Mouse (Mus musculus) MN1 (cell line): ENCODE results near the gene Zfp91.
A peak's percentile ranks its signal among the peaks of the same experiment; 100 is the strongest.

ENCODE experiments used
- DNase-seq: peaks from one replicate; pipeline ENCODE4 v3.0.0-alpha.2; 2016; ENCODE audit warnings: low spot score

Zfp91 gene

DNA sequence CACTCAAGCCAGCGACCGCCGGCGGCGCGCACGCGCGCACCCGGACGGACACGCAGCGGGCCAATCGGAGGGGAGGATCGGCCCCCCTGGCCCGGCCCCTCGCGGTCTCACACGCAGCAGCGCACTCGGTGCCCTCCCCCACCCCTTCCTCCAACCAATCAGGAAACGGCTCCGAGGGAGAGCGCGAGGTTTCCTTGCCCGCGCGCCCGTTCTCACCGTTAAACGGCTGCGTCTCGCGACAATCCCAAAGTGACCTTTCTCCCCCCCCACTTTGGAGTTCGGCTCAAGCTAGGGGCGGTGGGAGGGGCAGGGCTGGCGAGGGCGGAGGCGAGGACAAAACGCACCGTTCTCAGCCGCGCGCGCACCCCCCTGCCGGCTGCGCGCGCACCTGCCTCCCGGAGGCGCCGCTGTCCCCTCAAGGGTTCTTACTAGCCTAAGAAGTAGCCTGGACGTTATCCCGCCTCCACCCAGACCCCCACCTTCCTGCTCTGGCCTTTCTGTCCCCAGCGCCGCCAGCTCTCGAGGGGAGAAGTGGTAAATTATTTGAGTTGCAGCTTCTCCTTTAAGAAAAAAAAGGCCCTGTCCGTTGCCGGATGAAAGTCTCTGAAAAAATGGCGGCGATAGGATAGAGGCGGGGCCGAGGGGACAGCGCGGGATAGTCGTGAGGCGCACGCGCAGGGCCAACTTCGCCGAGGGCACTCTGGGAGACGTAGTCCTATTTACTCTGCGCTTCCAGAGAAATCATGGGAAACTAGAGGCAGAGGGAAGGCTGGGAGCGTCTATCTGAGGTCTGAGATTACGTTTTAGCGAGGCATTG, at the start of gene Zfp91, which contains the start of gene Lpxn:
Gene Zfp91 (minus strand): TSS at position 616 of the 817 bp plus-strand sequence.
Gene Lpxn (plus strand): TSS at position 683 of the 817 bp plus-strand sequence.
- peak; percentile 96 for DNase-seq

DNA sequence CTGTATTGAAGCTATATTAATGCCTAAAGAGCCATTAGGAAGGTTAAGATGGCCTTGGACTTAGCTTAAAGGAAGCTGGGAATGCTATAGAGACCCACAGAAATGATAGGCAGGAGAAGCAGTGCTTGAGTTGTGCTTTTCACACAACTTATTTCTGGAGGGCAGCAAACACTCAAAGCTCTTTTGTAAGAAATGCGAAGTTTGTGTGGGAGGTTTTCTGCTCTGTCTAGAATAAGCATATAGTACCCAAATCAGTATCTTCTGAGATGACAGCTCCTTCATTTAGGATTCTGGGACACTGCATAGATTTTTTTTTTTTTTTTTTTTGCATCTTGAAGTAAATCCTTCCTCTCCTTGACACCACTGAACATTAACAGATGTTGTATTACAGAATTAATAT, 42.6 kb upstream of the Zfp91 start:
- no peak for DNase-seq

DNA sequence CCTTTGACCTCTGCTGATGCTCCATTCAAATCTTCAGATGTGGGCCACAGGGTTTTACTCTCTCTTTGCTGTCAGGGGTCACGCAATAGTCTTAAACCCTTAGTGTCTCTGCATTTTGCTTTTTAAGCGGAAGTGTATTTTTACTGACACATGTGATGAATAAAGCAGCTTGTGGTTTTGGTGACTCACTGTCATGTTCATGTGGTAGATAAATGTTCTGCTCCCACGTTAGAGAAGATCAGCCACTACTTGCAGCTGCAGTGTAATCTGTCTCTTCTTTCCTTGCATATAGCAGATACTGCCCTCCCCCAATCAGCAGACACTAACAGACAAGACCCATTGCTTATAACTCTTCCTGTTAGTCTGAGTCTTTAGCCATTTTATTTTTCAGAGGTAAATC, 37.7 kb upstream of the Zfp91 start:
- DNase-seq, result no peak

DNA sequence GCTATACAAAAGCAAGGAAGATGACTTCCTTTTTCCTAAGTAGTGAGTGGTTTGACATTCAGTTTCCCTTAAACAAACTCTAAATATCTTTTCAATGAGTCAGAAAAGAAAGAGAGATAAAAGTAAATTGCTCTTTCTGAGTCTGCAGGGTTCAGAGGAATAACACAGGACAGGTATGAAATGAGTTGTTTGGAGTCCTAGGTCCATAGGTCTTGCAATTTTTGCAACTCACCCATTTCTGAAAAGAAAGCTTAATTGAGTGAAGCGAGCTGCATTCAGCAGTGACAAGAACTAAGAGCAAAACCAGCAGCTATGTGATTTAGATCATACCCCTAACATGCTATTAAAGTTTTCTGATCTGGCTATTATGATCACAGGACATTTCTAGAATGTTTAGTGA, 35.6 kb upstream of the Zfp91 start:
- DNase-seq, result no peak

DNA sequence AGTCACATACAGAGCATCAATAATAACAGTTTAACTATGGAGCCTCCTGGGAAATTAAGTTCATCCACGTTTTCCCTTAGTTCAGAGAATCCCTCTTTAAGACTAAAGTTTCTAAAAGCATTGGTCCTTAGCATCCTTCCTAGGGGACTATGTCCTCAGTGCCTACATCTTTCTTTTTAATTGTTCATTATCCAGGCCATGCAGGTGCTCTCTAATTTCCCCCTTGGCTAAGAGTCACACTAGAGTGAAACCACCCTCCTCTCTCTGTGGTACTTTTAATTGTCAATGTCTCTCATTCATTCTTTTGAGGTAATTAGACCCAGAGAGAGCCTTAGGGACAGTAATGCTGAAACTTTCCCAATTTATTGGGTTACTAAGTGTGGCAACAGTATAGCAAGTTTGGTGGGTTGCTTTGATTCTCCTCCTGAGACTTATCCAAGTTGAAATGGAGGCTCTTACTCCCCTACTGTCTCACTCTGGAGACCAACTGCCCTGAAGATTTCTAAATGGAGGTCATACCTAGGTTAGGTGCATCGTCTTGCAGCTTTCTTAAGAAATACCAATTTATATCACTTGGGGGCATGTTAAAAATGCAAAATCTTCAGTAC, 35.0 kb upstream of the Zfp91 start:
- no peak for DNase-seq

DNA sequence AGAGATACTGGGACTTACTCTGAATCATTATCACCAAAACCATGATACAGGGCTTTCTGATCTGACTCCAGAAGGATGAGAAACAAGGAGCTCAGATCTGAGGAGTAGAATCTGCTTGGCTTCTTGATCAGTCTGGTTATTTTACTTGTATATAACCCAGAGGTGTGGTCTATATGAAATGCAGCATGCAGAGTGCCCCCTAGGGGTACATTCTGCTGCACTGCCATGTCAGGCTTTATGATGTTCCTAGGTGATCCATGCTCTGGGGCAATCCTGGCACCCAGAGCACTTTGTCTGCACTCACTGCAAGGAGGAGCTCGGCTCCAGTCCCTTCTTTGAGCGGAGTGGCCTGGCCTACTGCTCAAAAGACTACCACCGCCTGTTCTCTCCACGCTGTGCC, 28.6 kb upstream of the Zfp91 start:
- peak; percentile 5 for DNase-seq

DNA sequence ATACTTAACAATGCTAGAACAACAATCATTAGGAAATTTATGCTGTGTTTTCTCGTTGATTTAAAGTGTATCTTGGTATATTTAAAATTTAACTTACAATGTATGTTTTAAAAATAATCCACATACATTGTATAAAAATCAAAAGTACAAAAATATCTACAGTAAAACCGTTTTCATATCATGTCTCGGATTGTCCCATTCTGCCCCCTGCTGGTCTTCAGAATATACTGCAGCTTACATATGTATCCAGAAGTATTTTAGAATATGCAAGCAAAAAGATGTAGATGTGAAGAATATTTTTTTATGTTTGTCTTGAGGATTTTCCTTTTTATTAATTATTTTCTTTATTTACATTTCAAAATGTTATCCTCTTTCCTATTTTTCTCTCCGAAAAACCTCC, 24.5 kb upstream of the Zfp91 start:
- peak; percentile 25 for DNase-seq

DNA sequence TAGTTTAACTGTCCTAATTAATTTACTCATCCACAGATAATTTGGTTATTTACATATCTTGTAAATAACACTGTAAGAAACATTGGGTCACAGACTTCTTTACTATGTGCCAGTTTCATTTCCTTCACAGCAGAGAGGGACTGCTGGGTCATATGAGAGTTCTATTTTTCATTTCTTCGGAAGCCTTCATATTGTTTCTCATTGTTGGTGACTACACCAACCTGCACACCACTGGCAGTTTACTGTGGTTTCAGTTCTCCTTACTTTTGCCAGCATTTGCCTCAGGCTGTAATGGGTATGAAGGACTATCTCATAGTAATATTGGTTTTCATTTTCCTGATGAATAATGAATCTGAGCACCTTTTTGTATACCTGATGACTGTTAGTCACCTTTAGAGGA, 22.6 kb upstream of the Zfp91 start:
- no peak for DNase-seq

DNA sequence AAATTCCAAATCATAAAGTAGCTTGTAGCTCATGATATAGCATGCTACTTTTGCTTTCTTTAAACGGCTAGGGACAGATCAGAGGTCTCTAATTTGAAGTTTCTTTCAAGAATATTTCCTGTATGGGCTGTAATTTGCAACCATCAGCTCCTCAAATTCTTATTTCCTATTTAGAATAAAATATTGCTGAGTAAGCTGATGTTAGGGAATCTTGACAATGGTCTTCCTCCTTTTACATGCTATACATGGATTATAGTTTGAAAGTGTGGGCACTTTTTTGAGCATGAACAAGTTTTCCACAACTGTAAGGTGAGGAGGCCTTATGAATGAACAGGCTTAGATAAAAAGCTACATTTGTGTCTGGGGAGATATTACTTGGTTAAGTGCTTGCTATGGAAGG, 18.0 kb upstream of the Zfp91 start:
- no peak for DNase-seq

DNA sequence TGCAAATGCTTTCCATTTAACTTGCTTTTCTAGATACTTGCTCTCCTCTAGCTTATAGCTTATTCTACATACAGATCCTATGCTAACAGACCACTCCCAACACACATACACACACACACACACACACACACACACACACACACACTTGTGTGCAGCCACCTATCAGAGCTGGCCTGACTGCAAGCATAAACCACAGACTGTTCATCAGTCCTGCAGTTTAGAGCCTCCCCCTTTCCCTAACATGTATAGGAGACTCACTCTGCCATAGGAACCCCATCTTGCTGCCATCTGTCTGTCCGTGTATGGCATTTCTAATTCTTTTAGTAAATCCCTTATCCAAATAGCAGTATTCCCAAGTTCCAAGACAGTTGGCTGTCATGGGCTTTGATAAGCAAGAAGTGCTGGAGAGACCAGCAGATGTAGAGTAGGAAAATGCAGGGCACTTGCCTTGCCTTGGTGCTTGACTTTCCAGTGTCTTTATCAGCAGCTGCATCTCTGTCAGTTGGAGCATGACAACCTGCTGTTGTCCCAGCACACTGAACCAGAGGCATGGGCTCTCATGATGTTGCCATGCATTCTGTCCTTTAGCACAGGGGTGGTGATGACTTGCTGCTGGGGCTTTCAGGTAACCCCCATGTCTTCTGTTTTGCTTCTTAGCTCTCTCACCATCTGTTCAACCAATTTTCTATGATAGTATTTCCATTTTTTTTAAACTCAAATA, 16.9 kb upstream of the Zfp91 start:
- no peak for DNase-seq

DNA sequence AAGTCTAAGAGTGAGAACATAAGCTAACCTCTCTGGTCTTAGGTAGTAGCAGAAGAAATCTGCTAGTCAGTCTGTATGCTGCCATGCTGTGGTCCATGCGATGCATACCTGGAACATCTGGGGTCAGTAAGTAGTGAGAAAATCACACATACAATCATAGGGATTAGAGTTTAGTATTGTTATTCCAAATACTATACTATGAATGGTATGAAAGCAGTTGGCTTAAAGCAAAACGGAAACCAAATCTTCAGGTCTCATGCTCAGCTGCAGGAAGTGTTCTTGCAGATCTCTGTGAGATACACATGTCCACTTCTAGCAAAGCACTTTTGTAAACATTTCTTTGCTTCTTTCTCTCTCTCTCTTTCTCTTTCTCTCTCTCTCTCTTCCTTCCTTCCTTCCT, 10.3 kb upstream of the Zfp91 start:
- no peak for DNase-seq

DNA sequence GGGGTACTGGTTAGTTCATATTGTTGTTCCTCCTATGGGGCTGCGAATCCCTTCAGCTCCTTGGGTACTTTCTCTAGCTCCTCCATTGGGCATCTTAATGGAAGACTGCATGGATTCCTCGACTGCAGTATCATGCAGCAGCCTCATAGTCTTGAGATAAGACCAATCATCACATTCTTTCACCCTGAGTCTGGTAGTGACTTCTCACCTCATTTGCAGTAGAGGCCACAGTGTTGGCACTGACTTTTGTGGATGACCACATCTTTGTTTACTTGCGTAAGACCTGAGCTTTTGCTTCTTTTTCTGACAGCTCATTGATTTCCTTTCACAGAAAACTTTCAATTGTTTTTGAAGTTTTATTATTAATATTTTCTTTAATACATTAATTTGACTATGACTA, 9.8 kb upstream of the Zfp91 start:
- DNase-seq, result no peak

DNA sequence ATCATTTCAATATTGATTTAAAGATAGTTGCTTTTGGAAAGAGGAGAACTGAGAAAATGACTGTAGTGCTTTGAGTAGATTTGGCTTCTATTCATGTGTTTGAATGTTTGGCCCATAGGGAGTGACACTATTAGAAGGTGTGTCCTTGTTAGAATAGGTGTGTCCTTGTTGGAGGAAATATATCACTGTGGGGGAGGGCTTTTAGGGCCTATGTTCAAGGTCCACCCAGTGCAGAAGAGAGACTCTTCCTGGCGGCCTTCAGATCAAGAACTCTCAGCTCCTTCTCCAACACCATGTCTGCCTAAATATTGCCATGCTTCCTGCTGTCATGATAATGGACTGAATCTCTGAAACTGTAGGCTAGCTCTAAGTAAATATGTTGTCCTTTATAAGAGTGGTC, 8.3 kb upstream of the Zfp91 start:
- DNase-seq, result no peak

DNA sequence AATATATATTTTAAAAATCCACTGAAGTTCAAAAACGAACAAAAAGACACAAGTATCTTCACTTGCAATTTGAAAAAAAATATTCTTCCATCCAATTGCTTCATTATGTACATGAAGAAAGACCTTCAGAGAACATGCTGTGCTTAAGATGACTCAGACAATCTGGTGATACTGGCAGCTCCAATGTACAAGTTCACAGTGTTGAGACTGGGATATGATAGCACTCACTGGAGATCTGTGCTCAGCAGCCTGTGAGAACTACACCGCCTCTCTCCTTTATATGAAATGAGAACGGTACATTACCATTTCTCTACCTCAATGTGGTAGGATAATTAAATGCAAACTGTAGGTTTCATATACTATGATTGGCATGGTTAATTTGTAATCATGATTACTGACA, 6.9 kb upstream of the Zfp91 start:
- no peak for DNase-seq

DNA sequence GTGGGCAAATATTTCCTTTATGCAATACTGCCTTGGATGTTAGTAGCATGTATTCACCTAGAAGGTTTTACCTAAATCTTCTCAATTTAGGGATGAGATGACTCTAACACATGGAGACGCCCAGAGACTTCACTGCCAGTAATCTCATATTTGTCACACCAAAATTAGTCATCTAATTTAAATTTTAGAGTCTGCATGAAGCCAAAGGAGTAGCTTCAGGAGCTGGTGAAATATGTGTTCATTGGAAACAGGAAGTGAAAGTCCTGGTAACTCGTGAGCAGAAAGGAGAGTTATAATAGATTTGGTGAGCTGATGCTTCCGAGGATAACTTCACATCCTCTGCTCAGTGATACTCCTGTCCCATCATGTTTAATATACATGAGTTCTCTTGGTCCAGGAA, 5.1 kb upstream of the Zfp91 start:
- DNase-seq, result no peak

DNA sequence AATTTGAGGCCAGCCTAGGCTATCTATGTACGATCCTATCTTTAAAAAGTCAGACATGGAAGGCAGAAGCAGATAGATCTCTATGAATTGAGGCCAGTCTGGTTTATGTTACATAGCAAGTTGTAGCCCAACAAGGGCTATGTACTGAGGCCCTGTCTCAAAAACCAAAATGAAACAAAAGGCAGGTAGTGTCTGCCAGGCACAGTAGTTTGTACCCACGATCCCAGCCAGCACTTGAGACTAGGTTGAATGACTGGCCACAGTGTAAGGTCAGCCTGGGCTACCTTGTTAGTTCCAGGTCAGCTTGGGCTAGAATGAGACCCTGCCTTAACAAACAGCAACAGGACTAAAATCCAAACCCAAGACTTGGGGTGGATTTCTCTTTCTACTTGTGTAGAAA, 4.7 kb upstream of the Zfp91 start:
- DNase-seq, result no peak

DNA sequence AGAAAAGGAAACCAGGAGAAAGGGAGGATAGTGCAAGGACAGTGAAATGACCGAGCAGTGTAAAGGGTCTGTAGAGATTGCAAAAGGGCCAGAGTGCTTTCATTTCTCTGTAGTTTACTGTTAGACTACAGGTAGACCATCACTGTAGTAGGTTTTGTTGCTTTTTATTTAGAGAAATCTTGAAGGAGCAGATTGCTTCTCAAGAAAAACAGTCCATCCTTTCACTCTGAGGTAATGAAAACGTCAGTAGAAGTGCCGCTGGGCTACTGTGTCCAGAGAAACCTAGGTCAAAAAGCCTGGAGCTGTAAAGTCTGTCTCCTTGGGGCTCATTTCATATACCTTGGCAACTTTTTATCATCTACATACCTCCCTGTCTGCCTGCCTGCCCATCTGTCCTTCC, 3.2 kb upstream of the Zfp91 start:
- DNase-seq, result no peak

DNA sequence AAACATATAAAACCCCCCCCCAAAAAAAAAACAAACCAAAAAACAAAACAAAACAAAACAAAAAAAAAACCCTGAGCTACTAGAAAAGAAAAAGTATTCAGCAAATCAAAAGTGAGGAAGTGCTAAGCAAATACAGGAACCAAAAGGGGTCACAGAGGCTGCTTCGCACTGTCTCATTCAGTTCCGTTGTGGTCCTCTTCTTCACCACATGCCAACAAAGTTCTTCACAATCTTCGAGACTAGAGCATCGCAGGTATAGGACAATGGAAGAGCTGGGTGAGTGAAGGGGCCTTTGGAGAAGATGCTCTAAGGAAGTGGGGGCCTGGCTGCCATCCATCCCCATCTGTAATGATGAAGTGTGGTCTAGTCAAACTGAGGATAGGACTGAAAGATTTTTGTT, 2.5 kb upstream of the Zfp91 start:
- no peak for DNase-seq

DNA sequence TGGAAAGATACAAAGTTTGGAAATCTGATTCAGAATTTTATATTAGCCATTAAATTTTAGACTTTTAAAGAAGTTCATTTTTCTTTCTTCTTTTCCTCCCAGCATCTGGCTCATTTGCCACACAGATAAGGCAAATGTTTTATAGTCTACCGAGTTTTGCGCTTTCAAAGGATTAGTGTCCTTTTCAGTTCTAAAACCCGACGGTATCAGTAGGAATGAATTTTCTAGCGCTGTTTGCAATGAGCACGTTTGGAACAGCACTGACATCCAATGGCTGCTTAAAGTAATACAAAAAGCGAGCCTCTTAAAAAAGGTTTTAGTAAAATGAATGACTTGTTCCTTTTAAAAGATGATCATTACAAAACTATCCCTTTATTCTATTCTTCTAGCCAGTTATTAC, 1.1 kb upstream of the Zfp91 start:
- DNase-seq, result peak; percentile 40

DNA sequence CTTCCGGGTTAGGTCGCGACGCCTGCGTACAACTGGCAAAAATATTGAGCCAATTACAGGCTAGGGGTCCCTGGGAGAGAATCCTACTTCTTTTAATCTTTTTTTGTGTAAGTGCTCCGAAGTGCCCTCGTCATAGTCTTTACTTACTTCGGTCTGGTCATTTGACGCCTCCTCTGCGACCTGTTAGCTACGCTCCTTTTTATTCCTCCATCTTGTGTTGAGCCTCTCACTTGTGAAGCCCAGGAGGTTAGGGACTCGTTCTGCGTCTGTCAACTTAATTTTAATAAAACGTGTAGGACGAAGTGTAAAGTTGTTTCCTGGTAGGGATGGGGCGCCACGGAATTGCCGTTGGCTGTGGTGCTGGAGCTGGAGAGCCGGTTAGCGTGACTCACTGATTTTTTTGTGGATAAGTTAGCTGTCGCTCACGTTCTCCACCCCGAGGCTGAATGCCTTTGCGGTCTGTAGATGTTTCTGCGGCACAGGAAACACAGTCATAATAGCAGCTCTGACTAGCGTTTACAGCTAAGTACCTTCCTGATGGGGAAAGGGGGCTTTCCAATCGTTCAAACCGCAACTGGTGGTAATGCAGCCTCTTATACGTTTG, 504 bp upstream of the Zfp91 start:
- peak; percentile 70 for DNase-seq

DNA sequence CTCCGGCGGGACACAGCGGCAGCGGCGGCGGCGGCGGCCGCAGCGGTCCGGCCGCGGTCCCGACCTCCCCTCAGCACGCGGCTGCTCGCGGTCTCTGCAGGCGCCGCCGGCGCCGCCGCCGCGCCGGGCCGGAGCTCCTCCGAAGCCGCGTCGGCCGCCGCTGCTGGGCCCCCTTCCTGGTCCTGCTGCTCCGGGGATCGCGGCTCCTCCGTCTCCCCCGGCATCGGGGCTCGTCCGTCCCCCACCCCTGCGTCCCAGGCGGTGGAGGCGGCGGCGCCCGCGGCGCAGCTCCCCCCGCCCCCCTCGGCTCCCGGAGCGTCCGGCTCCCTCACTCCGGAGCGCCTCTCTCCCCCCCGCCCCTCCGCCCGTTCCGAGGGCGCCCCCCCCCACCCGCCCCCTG, 816 bp downstream of the Zfp91 start:
- no peak for DNase-seq
